Mouse (Mus musculus) adrenal gland, adult 18-20 months (tissue): ENCODE measurements at regions not wholly inside any gene's neighbourhood (a gene's known extent, or its start where the extent isn't known, plus 50 kb on each side); places are given as distances from the start of the nearest gene placed in this dataset.

Source experiments
- DNase-seq, 2 experiments: peaks; one replicate each; pipeline ENCODE4 v3.0.0; 2021 to 2022; ENCODE audit warnings: low spot score in 2 of 2

DNA sequence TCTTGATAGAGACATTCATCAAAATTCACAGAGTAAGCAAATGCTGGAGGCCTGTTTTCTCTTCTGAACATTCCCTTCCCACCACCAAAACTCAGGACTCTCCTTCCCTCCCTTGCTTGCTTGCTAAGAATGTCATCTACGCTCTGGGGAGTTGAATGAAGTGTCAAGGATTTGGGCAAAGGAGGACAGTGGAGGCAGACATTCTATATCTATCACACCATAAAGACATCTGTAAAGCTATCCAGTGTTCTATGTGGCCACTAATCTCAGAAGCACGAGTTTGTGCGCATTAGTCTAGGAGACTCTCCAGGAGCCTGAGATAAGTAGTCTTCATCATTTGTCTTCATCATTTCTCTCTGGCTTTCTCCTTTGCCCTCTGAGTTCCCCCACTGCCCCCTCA is 94.1 kb upstream of the Dapk1 start:
- no peak for DNase-seq

DNA sequence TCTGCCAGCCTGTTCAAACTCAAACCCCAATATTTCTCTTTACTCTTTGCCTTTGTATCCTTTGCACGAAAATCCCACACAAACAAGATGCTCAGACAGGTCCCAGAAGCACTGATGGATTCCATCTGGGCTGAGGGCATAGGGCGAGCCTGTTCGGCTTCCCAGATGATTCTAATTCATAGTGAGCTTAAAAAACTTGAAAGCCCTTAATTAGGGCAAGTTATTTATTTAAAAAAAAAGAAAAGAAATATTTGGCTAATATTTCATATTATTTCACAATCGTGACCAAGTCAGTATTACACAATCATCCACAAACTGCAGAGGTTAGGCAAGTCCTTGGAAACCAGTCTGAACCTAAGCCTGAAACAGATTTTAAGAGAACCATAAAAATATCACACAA is 93.7 kb upstream of the Dapk1 start:
- no peak for DNase-seq

DNA sequence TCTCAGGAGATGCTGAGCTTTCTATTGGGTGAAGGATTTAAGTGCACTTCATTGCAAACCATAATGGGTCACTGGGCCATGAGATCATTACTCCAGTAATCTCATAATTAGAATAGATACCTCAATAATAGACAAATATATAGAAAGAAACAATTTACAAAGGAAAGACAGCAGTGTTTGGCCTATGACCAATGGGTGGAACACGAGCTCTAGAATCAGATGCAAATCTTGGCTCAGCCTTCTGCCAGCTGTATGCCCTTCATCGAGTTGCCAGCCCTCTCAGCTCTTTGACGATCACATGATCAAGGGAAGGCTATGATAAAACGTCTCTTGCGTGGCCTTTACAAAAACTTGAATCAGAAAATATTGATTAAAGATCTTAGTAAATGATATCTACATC is 92.9 kb upstream of the Dapk1 start:
- DNase-seq, result no peak

DNA sequence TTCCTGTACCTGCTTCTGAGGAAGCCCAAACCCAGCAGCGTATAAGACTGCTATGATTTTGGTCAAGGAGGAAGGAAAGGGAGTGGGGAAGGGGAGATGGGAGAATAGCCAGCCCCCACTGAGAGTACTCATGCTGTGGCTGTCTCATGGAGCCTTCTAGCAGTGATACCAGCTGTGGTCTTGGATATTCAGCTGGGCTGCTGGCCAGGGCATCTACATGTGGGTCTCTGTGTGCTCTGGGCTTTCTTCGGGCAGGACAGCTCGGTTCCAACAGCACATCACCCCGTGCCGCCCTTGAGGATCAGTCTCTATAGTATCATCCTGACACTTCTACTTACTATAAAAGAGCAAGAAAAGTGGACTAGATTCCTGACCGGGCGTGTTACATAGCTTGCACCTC is 90.6 kb upstream of the Dapk1 start:
- no peak for DNase-seq

DNA sequence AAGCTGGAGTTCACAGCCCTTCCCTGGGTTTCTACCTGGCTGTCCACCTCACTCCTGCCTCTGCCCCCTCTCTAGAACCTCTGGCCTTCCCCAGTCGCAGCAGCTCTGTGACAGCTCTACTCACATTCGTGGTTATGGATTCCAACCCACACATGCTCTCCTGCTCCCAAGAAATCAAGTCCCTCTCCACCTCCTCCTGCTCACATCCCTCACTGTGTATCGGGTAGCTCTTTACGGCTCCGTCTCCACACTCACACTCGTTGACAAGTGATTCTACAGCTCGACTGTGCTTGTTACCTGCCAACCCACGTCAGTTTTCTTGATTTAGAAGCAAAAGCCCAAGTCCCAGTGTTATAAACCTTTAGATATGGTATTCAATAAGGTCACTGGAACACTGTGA is 90.1 kb upstream of the Dapk1 start:
- no peak for DNase-seq

DNA sequence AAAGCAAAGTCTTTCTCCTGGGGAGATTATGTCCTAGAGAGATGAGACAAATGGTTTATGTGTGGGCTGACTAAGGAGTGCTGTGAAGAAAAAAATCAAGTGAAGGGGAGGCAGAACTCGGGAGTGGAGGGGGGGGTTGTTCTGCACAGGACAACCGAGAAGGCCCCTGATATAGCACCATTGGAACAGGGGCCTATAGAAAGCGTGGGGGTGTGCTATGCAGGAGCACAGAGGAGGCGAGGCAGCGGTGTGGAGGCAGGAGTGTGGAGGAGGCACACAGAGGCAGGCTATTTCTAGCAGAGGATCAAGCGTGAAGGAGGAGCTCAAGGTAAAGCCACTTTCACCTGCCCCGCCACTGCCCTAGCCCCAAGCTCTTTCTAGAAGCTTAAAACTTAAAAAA is 88.0 kb upstream of the Dapk1 start:
- DNase-seq, result no peak

DNA sequence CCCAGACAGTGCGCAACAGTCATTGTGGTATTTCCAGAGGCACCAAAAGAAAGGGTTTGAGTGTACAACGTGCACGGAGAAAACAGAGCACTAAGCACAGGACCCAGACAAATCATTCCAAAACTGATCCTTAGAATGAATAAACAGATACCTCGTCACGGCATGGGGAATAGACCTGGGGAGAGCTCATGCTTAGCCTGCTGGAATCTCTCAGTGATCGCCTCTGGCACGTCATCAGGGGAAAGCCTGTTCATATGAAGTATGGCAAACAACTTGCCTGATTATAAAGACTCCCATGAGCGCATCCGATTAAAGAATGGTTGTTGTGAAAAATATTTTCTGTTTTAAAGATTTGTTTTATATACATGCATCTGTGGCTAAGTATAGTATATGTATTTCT is 86.9 kb upstream of the Dapk1 start:
- DNase-seq, result no peak

DNA sequence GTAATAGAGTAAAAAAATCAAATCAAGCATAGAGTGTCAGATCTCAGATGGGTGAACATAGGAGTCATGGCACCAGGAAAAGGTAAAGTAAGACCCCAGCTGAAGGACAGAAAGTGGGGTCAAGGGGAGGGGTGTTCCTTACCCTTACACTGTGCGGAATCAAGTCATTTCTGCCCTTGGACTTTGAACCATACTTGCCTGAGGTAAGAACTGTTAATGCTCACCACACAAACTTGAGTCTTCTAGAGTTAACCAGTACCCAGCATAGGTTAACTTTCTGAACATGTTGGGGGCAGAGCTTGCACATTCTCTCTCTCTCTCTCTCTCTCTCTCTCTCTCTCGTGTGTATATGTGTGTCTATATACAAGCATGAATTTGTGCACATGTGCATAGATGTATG is 83.7 kb upstream of the Dapk1 start:
- no peak for DNase-seq

DNA sequence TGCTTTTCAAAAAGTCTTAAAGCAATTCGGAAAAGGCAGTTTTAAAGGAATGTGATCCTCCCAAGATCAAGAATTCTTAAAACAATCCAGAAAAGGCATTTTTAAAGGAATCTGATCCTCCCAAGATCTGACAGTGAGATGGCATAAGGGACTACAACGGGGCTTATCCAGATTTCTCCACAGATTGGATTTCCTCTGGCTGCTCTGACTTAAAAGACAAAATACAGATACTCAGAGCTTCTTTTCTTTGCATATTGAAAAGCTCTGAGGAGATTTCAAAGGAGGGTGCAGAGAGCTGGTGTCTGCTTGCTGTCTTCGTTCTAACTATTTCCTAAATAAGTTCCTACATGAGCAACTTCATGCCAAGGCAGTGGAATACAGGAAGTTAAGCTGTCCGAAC is 82.0 kb upstream of the Dapk1 start:
- DNase-seq, result no peak

DNA sequence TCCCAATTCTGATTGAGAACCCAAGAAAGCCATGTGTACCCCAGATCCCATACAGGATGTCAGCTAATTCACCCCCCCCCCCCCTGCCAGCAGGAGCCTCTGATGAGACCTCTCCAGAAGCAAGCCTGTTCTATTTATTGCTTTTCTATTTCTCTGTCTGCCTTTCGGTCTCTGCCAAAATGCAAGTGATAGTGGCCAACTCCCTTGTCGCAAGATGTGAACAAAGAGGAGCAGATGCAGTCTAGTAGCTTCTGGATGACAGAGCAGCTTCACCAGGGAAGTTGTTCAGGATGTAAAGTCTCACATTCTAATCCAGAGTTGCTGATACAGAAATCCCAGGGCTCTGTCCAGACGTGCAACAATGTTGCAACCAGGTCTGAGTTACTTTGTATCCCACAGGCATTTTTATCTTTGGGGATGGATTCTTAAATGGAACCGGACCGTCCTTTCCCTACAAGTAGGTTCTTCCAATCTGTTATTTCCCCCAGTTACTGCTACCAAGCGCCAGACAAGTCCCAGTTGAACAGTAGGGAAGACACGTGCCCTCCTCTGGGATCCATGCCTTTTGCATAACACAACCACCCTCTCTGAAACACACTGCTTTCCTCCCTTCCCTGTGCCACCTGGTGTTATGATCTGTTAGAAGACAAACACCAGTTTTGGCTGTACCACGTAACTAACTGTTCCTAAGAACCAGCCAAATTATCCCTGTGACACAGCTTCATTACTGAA is 78.9 kb upstream of the Dapk1 start:
- DNase-seq, result no peak

DNA sequence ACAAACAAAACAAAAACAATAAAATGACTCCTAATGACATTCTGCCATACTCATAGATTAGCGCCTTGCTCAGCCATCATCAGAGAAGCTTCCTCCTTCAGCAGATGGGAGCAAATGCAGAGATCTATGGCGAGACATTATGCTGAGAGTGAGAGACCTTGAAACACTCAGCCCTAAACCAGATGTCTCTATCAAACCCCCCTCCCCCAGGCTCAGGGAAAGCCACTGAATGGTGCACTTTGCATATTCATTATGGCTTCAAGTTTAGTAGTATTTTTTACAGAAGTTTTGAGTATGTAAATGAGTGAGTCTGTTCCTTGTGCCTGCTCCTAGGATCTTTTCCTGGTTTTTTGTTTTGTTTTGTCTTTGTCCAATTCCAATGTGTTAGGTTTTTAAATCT is 73.9 kb upstream of the Dapk1 start:
- DNase-seq, result no peak

DNA sequence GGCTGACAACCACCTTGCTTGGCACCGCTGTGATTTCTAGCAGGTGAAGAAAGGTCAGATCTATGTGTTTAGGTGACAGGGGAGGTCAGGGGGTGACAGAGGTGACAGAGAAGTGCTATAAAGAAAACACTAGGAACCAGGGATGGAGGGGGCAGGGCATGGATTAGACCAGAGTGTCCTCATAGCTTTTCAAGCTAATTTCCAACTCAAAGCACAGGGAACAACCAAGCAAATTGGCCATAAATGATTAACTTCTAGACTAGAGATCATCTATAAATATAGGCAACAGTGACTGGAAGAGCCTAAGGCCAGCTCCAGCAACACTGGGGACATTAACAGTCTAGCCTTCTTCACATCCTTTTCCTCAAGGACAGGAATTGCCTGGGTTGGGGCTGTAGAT is 72.9 kb upstream of the Dapk1 start:
- DNase-seq, result no peak

DNA sequence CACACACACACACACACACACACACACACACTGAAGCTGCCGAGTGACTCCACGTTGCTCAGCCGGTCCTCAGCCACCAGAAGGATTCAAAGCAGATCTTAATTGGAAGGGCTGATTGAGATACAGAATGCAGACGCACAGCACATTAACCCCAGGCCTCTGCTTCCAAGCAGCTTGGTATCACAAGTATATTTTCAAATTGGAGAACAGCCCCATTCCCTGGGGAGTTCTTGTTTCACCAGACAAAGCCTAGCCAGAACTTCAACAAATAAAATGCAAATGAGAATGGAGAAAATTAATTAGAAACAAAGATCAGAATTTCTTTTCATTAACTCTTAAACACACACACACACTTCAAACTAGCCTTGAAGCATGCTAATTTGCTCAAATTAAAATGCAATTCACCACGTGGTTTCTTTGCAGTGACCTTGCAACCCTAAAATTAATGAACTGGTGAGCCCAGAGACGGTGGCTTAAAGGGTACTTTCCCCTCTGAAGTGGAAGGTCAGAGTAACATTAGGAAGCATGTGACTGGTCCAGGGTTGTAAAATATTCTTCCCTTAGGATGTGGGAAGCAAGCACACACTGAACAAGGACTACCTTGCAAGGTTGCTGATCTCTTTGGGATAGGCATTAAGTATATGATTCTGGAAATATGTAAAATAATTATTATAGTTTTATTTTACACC is 72.2 kb upstream of the Dapk1 start:
- no peak for DNase-seq

DNA sequence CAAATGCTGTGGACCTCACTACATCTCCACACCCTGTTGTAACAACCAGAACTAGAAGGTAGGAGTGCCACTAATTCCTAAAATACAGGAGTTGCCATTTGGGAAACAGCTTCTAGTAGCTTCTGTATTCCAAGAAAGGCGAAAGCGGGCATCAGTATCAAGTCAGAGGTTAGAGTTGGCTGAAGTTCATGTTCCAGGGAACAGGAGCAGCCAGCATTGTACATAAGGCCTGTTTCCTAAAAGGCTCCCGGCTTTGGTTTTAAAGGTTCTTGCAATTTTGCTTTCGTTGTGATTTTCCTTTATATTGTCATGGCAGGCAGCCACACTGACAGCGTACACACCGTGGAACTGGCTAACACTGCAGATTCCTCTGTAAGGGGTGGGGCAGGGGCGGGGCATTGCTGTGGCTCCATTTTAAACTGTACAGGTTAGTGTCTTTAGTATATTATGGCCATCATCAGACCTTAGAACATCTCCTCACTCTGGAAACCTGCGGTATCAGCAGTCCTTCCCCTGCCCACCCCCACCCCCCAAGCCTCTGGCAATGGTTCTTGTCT is 67.8 kb upstream of the Dapk1 start:
- no peak for DNase-seq

DNA sequence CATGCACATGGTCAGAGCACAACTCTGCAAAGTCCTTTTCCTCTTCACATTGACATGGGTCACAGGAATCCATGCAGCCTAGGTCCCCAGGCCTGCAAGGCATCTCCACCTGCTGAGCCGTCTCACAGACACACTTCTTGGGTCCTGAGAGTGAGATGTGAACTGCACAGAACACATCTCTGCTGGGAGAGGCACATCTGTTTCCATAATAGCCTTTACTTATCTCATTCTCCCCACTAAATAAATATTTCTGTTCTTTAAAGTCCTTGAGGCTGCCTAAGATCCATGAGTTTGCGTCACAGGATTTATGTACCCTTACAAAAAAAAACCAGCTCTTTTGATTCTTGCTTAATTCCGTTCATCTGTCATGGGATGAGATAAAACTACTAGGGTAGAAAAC is 67.2 kb upstream of the Dapk1 start:
- DNase-seq, result no peak

DNA sequence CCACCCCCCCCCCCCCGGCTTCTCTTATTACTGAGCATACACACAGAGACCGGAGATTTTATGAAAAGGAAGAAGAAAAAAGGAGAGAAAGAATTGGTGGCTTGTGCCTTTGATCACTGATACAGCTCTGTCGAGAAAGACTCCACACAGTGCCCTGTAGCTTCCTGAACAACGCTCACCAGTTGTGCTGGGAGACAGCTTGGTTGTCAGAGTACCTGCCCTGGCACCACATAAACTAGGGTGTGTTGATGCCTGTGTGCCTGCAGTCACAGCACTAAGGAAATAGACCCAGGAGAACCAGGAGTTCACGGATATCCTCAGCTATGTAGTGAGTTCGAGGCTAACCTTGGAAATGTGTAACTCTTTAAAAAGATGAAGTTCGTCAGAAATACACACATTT is 66.7 kb upstream of the Dapk1 start:
- no peak for DNase-seq

DNA sequence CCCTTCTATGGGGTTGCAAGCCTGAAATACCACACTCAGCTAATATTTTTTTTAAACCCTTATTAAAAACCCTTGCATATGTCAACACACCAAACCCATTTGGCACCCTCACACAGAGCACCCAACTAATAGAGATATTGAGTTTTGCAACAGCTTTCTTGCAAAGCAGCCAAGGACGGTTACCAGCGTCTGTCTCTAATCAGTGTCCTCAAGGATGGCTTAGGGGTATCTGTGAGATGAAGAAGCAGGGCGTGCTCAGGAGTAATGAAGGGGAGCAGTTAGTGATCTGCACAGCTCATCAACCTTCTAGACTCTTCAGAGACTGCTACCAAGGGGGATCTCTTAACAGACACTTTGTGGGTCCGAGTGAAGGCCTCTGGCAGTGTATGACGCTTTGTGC is 65.0 kb upstream of the Dapk1 start:
- no peak for DNase-seq

DNA sequence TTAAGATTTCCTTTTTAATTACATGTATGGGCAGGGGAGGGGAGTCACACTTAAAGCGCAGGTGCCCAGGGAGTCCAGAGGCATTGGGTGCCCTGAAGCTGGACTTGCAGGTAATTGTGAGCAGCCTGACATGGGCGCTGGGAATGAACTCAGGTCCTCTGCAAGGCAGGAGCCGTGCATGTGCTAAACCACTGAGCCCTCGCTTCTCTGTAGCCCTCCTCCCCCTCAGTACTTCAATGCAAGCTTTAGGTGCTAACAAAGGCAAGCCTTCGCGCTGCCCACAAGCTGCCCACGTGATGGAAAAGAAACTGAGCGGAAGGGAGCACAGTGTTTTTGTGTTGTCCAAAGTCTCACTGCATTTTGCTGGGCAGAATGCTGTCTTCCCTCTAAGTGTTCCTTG is 63.6 kb upstream of the Dapk1 start:
- no peak for DNase-seq

DNA sequence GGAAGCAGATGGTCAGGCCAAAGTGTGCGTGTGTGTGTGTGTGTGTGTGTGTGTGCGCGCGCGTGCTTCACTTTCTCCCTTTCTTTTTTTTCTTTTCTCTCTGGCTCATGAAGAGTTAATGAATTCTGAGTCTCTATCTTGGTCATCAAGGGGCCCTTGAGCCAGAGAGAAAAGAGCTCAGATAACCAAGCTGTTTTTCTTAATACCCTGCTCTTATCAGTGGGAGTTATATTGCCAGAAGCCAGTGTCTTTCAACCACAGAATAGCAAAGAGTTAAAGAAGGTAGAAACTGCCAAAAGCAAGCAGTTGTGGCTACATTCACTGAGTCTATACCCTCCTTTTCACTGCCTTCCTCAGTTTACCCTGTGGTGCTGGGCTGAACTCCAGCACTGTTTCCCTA is 60.6 kb upstream of the Dapk1 start:
- DNase-seq, result no peak

DNA sequence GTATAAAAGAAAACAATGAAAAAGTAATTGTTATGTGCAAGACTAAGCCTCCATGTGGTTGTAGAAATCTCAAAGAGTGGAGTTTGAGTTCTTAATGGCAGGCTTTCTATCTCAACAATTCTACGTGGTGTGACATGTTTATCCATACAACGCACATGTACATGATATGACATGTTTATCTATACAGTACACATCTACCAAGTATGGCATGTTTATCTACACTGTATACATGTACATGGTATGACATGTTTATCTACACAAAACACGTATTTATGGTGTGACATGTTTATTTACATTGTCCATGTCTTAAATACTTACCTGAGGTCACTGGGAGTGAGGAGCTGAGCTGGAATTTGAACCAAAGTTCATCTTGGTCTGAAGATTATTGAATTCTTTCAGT is 57.4 kb upstream of the Dapk1 start:
- DNase-seq, result no peak

DNA sequence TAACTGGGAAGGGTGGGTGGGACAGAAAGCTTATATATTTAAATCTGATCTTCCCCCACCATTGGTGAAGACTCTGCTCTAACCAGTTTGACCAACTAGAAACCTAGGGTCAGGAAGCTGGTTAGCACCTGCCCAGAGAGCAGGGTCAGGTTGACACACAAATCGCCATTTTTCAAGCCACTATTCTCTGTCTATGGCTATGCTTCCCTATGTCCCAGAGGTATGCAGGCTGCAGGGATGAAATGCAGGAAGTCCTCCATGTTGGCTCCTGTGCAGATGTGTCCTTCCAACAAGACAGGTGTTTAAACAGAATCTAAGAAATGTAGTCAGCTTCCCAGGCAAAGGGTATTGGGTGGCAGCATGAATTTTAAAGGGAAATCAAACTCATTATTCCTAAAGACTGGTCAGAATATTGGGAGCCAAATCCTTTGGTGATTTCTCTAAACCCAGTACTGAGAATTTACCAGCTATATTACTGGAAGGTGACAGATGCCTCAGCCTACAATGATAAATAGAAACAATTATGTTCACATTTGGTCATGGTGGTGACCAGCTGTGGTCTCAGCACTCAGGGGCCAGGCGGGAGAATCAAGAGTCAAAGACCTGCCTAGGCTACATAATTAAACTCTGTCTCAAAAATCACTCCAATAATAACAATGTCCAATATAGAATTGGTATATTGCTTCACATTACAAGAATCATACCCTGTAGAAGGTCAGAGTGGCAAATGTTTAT is 55.6 kb upstream of the Dapk1 start:
- DNase-seq, result no peak
